Mouse (Mus musculus): Measurements from ENCODE around the gene Gnb4. TPM values are rescaled to one million over a fixed set of nuclear protein-coding genes. Genes with fewer than 3 reads are reported as not detected.

Gene Gnb4
- polyA plus RNA-seq, 1 experiment: 4.8 TPM

GRCm38 (mm10) chr3:32658401-32658800 lies 42.0 kb upstream of the Gnb4 start:
- no peaks in the 10 kb centered on the region for H3K36me3 ChIP-seq (ENCODE audit: control insufficient read depth, insufficient read depth, low read length, poor library complexity, severe bottlenecking)
- no peak for TF ChIP-seq EP300 (IDR thresholded peaks at IDR 0.05; ENCODE audit: insufficient read depth, low read depth, low read length)
- no peak for TF ChIP-seq CTCF (IDR thresholded peaks at IDR 0.05; ENCODE audit: low read depth, low read length)
- TF ChIP-seq POLR2A (IDR thresholded peaks at IDR 0.05; ENCODE audit: insufficient read depth, low read length): no peak
- H3K27ac ChIP-seq (ENCODE audit: insufficient read depth, low read length): no peak overlapping the region
- H3K27me3 ChIP-seq (ENCODE audit: control insufficient read depth, insufficient read depth, low read length, poor library complexity, severe bottlenecking): no peaks in the 10 kb centered on the region
- no peak overlapping the region for H3K9ac ChIP-seq (ENCODE audit: low read depth, poor library complexity, severe bottlenecking)
- H3K9me3 ChIP-seq (replicated peaks; ENCODE audit: control insufficient read depth, insufficient read depth, low read length, poor library complexity, severe bottlenecking): no peaks in the 10 kb centered on the region
- no peaks in the 10 kb centered on the region for H3K4me1 ChIP-seq (ENCODE audit: control insufficient read depth, insufficient read depth, low read length)
- no peak overlapping the region for H3K4me3 ChIP-seq (ENCODE audit: low read depth, low read length)

- no peak overlapping the region for H3K27ac ChIP-seq (ENCODE audit: insufficient read depth, low read length)
- no peaks in the 10 kb centered on the region for H3K36me3 ChIP-seq (ENCODE audit: control insufficient read depth, insufficient read depth, low read length, poor library complexity, severe bottlenecking)
- no peaks in the 10 kb centered on the region; the same call in 1 of the 2 replicates for H3K9me3 ChIP-seq (replicated peaks; ENCODE audit: control insufficient read depth, insufficient read depth, low read length, poor library complexity, severe bottlenecking)
- no peak overlapping the region for H3K4me3 ChIP-seq (ENCODE audit: low read depth, low read length)
- no peaks in the 10 kb centered on the region for H3K4me1 ChIP-seq (ENCODE audit: control insufficient read depth, insufficient read depth, low read length)
- no peak for TF ChIP-seq CTCF (IDR thresholded peaks at IDR 0.05; ENCODE audit: low read depth, low read length)
- TF ChIP-seq POLR2A (IDR thresholded peaks at IDR 0.05; ENCODE audit: insufficient read depth, low read length): no peak
- TF ChIP-seq EP300 (IDR thresholded peaks at IDR 0.05; ENCODE audit: insufficient read depth, low read depth, low read length): no peak
- no peaks in the 10 kb centered on the region for H3K27me3 ChIP-seq (ENCODE audit: control insufficient read depth, insufficient read depth, low read length, poor library complexity, severe bottlenecking)
- H3K9ac ChIP-seq (ENCODE audit: low read depth, poor library complexity, severe bottlenecking): no peak overlapping the region
Measured at GRCm38 (mm10) chr3:32656398-32656994, 40.1 kb upstream of the Gnb4 start.

- Histone ChIP-seq H3K27ac (ENCODE audit: insufficient read depth, low read length) (no peak overlapping the region), H3K4me1 (ENCODE audit: control insufficient read depth, insufficient read depth, low read length) (no peaks in the 10 kb centered on the region), H3K4me3 (ENCODE audit: low read depth, low read length) (no peak overlapping the region), H3K9me3 (replicated peaks; ENCODE audit: control insufficient read depth, insufficient read depth, low read length, poor library complexity, severe bottlenecking) (no peaks in the 10 kb centered on the region; the same call in 1 of the 2 replicates), H3K36me3 (ENCODE audit: control insufficient read depth, insufficient read depth, low read length, poor library complexity, severe bottlenecking) (no peaks in the 10 kb centered on the region), H3K27me3 (ENCODE audit: control insufficient read depth, insufficient read depth, low read length, poor library complexity, severe bottlenecking) (no peaks in the 10 kb centered on the region), H3K9ac (ENCODE audit: low read depth, poor library complexity, severe bottlenecking) (no peak overlapping the region)
- TF ChIP-seq EP300 (IDR thresholded peaks at IDR 0.05; ENCODE audit: insufficient read depth, low read depth, low read length): no peak
- no peak for TF ChIP-seq CTCF (IDR thresholded peaks at IDR 0.05; ENCODE audit: low read depth, low read length)
- TF ChIP-seq POLR2A (IDR thresholded peaks at IDR 0.05; ENCODE audit: insufficient read depth, low read length): no peak
Measured at GRCm38 (mm10) chr3:32655994-32656393, 39.6 kb upstream of the Gnb4 start.

GRCm38 (mm10) chr3:32652739-32653138 lies 36.4 kb upstream of the Gnb4 start:
- no peaks in the 10 kb centered on the region for H3K27me3 ChIP-seq (ENCODE audit: control insufficient read depth, insufficient read depth, low read length, poor library complexity, severe bottlenecking)
- H3K4me3 ChIP-seq (ENCODE audit: low read depth, low read length): no peak overlapping the region
- no peaks in the 10 kb centered on the region; the same call in 1 of the 2 replicates for H3K9me3 ChIP-seq (replicated peaks; ENCODE audit: control insufficient read depth, insufficient read depth, low read length, poor library complexity, severe bottlenecking)
- no peaks in the 10 kb centered on the region for H3K4me1 ChIP-seq (ENCODE audit: control insufficient read depth, insufficient read depth, low read length)
- no peak overlapping the region for H3K27ac ChIP-seq (ENCODE audit: insufficient read depth, low read length)
- no peak for TF ChIP-seq EP300 (IDR thresholded peaks at IDR 0.05; ENCODE audit: insufficient read depth, low read depth, low read length)
- TF ChIP-seq CTCF (IDR thresholded peaks at IDR 0.05; ENCODE audit: low read depth, low read length): no peak
- no peak for TF ChIP-seq POLR2A (IDR thresholded peaks at IDR 0.05; ENCODE audit: insufficient read depth, low read length)
- H3K9ac ChIP-seq (ENCODE audit: low read depth, poor library complexity, severe bottlenecking): no peak overlapping the region
- no peaks in the 10 kb centered on the region for H3K36me3 ChIP-seq (ENCODE audit: control insufficient read depth, insufficient read depth, low read length, poor library complexity, severe bottlenecking)

- no peaks in the 10 kb centered on the region for H3K4me1 ChIP-seq (ENCODE audit: control insufficient read depth, insufficient read depth, low read length)
- H3K4me3 ChIP-seq (ENCODE audit: low read depth, low read length): no peak overlapping the region
- H3K9ac ChIP-seq (ENCODE audit: low read depth, poor library complexity, severe bottlenecking): no peak overlapping the region
- H3K9me3 ChIP-seq (replicated peaks; ENCODE audit: control insufficient read depth, insufficient read depth, low read length, poor library complexity, severe bottlenecking): no peaks in the 10 kb centered on the region; the same call in 1 of the 2 replicates
- no peak overlapping the region for H3K27ac ChIP-seq (ENCODE audit: insufficient read depth, low read length)
- no peak for TF ChIP-seq EP300 (IDR thresholded peaks at IDR 0.05; ENCODE audit: insufficient read depth, low read depth, low read length)
- no peak for TF ChIP-seq POLR2A (IDR thresholded peaks at IDR 0.05; ENCODE audit: insufficient read depth, low read length)
- TF ChIP-seq CTCF (IDR thresholded peaks at IDR 0.05; ENCODE audit: low read depth, low read length): no peak
- no peaks in the 10 kb centered on the region for H3K36me3 ChIP-seq (ENCODE audit: control insufficient read depth, insufficient read depth, low read length, poor library complexity, severe bottlenecking)
- H3K27me3 ChIP-seq (ENCODE audit: control insufficient read depth, insufficient read depth, low read length, poor library complexity, severe bottlenecking): no peaks in the 10 kb centered on the region
Measured at GRCm38 (mm10) chr3:32649284-32649683, 32.9 kb upstream of the Gnb4 start.

GRCm38 (mm10) chr3:32646918-32647317 lies 30.5 kb upstream of the Gnb4 start:
- Histone ChIP-seq H3K36me3 (ENCODE audit: control insufficient read depth, insufficient read depth, low read length, poor library complexity, severe bottlenecking) (no peaks in the 10 kb centered on the region), H3K4me3 (ENCODE audit: low read depth, low read length) (no peak overlapping the region), H3K4me1 (ENCODE audit: control insufficient read depth, insufficient read depth, low read length) (no peaks in the 10 kb centered on the region), H3K27me3 (ENCODE audit: control insufficient read depth, insufficient read depth, low read length, poor library complexity, severe bottlenecking) (no peaks in the 10 kb centered on the region), H3K9ac (ENCODE audit: low read depth, poor library complexity, severe bottlenecking) (no peak overlapping the region), H3K27ac (ENCODE audit: insufficient read depth, low read length) (no peak overlapping the region), H3K9me3 (replicated peaks; ENCODE audit: control insufficient read depth, insufficient read depth, low read length, poor library complexity, severe bottlenecking) (no peaks in the 10 kb centered on the region)
- TF ChIP-seq EP300 (IDR thresholded peaks at IDR 0.05; ENCODE audit: insufficient read depth, low read depth, low read length) (no peak), POLR2A (IDR thresholded peaks at IDR 0.05; ENCODE audit: insufficient read depth, low read length) (no peak), CTCF (IDR thresholded peaks at IDR 0.05; ENCODE audit: low read depth, low read length) (no peak)

All from ES-Bruce4 (cell line).